Mouse (Mus musculus) cortical plate, adult 2 months (tissue): ENCODE results near the gene Adamtsl5.

Experiments used
- CTCF ChIP-seq: fragments of 200-500 bp; IDR thresholded peaks from 2 replicates; pipeline ENCODE4 v1.5.1; 2011; ENCODE audit warnings: mild to moderate bottlenecking, control low read depth, low read length; ENCODE audit not compliant: insufficient read depth; ENCODE audit errors: extremely low read depth
- POLR2A ChIP-seq: fragments of 200-500 bp; IDR thresholded peaks from 2 replicates; pipeline ENCODE4 v1.6.1; 2011; ENCODE audit warnings: mild to moderate bottlenecking, low read length, control low read depth; ENCODE audit not compliant: insufficient read depth; ENCODE audit errors: extremely low read depth

GRCm38 (mm10) chr10:80304458-80304857, 43.8 kb downstream of the Adamtsl5 start:
- TF ChIP-seq CTCF, result no peak
- no peak for TF ChIP-seq POLR2A
